Mouse (Mus musculus): ENCODE data around the gene Asb2. TPM values are rescaled to one million over a fixed set of nuclear protein-coding genes. Genes with fewer than 3 reads are reported as not detected.

Asb2 gene
- total RNA-seq, 2 experiments from 2014 or later: 1.8 to 2.6 TPM

GRCm38 (mm10) chr12:103361539-103362307 is 5.9 kb upstream of the Asb2 start:
- no peak for DNase-seq (ENCODE audit: low spot score in 2 of 2)

GRCm38 (mm10) chr12:103360812-103361211 is 5.0 kb upstream of the Asb2 start:
- no peak for DNase-seq (ENCODE audit: low spot score in 2 of 2)

- no peak for DNase-seq (ENCODE audit: low spot score in 2 of 2)
Observed at GRCm38 (mm10) chr12:103358951-103359801, 3.4 kb upstream of the Asb2 start.

GRCm38 (mm10) chr12:103358216-103358615 is 2.4 kb upstream of the Asb2 start:
- no peak for DNase-seq (ENCODE audit: low spot score in 2 of 2)

GRCm38 (mm10) chr12:103356415-103356748 is 581 bp upstream of the Asb2 start:
- DNase-seq (ENCODE audit: low spot score in 2 of 2): no peak

GRCm38 (mm10) chr12:103353538-103353937 is 2.3 kb downstream of the Asb2 start:
- peak; percentile 41 to 52 for DNase-seq (ENCODE audit: low spot score in 2 of 2)

- DNase-seq (ENCODE audit: low spot score in 2 of 2): no peak
Observed at GRCm38 (mm10) chr12:103352735-103353134, 3.1 kb downstream of the Asb2 start.

GRCm38 (mm10) chr12:103348506-103348905 is 7.3 kb downstream of the Asb2 start:
- DNase-seq (ENCODE audit: low spot score in 2 of 2): peak; percentile 88 to 89

- DNase-seq (ENCODE audit: low spot score in 2 of 2): no peak
Observed at GRCm38 (mm10) chr12:103347406-103347805, 8.4 kb downstream of the Asb2 start.

GRCm38 (mm10) chr12:103346945-103347344 is 8.9 kb downstream of the Asb2 start:
- DNase-seq (ENCODE audit: low spot score in 2 of 2): no peak

- DNase-seq (ENCODE audit: low spot score in 2 of 2): no peak
Observed at GRCm38 (mm10) chr12:103344934-103345333, 10.9 kb downstream of the Asb2 start.

- DNase-seq (ENCODE audit: low spot score in 2 of 2): no peak
Observed at GRCm38 (mm10) chr12:103343456-103343855, 12.3 kb downstream of the Asb2 start.

GRCm38 (mm10) chr12:103341212-103341611 is 14.6 kb downstream of the Asb2 start:
- DNase-seq (ENCODE audit: low spot score in 2 of 2): no peak

- DNase-seq (ENCODE audit: low spot score in 2 of 2): no peak
Observed at GRCm38 (mm10) chr12:103338162-103338798, 17.5 kb downstream of the Asb2 start.

GRCm38 (mm10) chr12:103336766-103337165 is 19.0 kb downstream of the Asb2 start:
- no peak for DNase-seq (ENCODE audit: low spot score in 2 of 2)

GRCm38 (mm10) chr12:103333426-103333825 is 22.4 kb downstream of the Asb2 start:
- DNase-seq (ENCODE audit: low spot score in 2 of 2): no peak

GRCm38 (mm10) chr12:103332879-103333278 is 22.9 kb downstream of the Asb2 start:
- DNase-seq (ENCODE audit: low spot score in 2 of 2): no peak

- DNase-seq (ENCODE audit: low spot score in 2 of 2): no peak
Observed at GRCm38 (mm10) chr12:103331491-103331890, 24.3 kb downstream of the Asb2 start.

- DNase-seq (ENCODE audit: low spot score in 2 of 2): no peak
Observed at GRCm38 (mm10) chr12:103328448-103329191, 27.2 kb downstream of the Asb2 start.

- DNase-seq (ENCODE audit: low spot score in 2 of 2): no peak
Observed at GRCm38 (mm10) chr12:103327107-103327506, 28.7 kb downstream of the Asb2 start.

GRCm38 (mm10) chr12:103326569-103326968 is 29.2 kb downstream of the Asb2 start:
- no peak for DNase-seq (ENCODE audit: low spot score in 2 of 2)

Data from layer of hippocampus, postnatal 10 days (tissue).